Mouse (Mus musculus): ENCODE measurements at regions not wholly inside any gene's neighbourhood (a gene's known extent, or its start where the extent isn't known, plus 50 kb on each side); places are given as distances from the start of the nearest gene placed in this dataset.
"Not testable (repeated sequence)": the region's sequence is repeated elsewhere in the genome, so short reads cannot be mapped to it uniquely, and the experiment has no call there.

GRCm38 (mm10) chr14:86599511-86599910 lies 541.5 kb downstream of the Diaph3 start:
- no peak overlapping the region for H3K4me3 ChIP-seq
- no peak for TF ChIP-seq CTCF (IDR thresholded peaks at IDR 0.05)
- intact Hi-C loops (cut with DNase I) = no loop called here
- no peak overlapping the region for H3K27ac ChIP-seq
- no peak for DNase-seq (ENCODE audit: extremely low spot score in 1 of 2, low spot score in 2 of 2)

- intact Hi-C loops (cut with DNase I) = no loop called here
- no peak overlapping the region for H3K4me3 ChIP-seq
- no peak for DNase-seq (ENCODE audit: extremely low spot score in 1 of 2, low spot score in 2 of 2)
- no peak for TF ChIP-seq CTCF (IDR thresholded peaks at IDR 0.05)
- no peak overlapping the region for H3K27ac ChIP-seq
Measured at GRCm38 (mm10) chr14:86588525-86588924, 552.5 kb downstream of the Diaph3 start.

GRCm38 (mm10) chr14:86585959-86586358 lies 555.1 kb downstream of the Diaph3 start:
- intact Hi-C loops (cut with DNase I); DNase-seq (ENCODE audit: extremely low spot score in 1 of 2, low spot score in 2 of 2); H3K27ac ChIP-seq: not testable (repeated sequence)

GRCm38 (mm10) chr14:86562728-86563127 lies 578.3 kb downstream of the Diaph3 start:
- intact Hi-C loops (cut with DNase I) = no loop called here
- no peak overlapping the region for H3K4me3 ChIP-seq
- no peak for DNase-seq (ENCODE audit: extremely low spot score in 1 of 2, low spot score in 2 of 2)
- H3K27ac ChIP-seq = no peak overlapping the region
- TF ChIP-seq CTCF (IDR thresholded peaks at IDR 0.05) = peak; percentile 52

More at GRCm38 (mm10) chr14:86585959-86586358, 555.1 kb downstream of the Diaph3 start:
- not testable (repeated sequence) for H3K4me3 ChIP-seq

GRCm38 (mm10) chr14:86537992-86538391 lies 603.0 kb downstream of the Diaph3 start:
- no peak for TF ChIP-seq CTCF (IDR thresholded peaks at IDR 0.05)
- H3K4me3 ChIP-seq = no peak overlapping the region
- no peak for DNase-seq (ENCODE audit: extremely low spot score in 1 of 2, low spot score in 2 of 2)
- intact Hi-C loops (cut with DNase I) = no loop called here
- H3K27ac ChIP-seq = no peak overlapping the region

GRCm38 (mm10) chr14:86536341-86537027 lies 604.6 kb downstream of the Diaph3 start:
- no peak for TF ChIP-seq CTCF (IDR thresholded peaks at IDR 0.05)
- intact Hi-C loops (cut with DNase I) = no loop called here
- no peak for DNase-seq (ENCODE audit: extremely low spot score in 1 of 2, low spot score in 2 of 2)
- no peak overlapping the region for H3K27ac ChIP-seq
- H3K4me3 ChIP-seq = no peak overlapping the region

- no peak for TF ChIP-seq CTCF (IDR thresholded peaks at IDR 0.05)
- H3K27ac ChIP-seq = no peak overlapping the region
- intact Hi-C loops (cut with DNase I) = no loop called here
Measured at GRCm38 (mm10) chr14:86510408-86510807, 630.6 kb downstream of the Diaph3 start.

GRCm38 (mm10) chr14:86509686-86510085 lies 631.3 kb downstream of the Diaph3 start:
- intact Hi-C loops (cut with DNase I) = loop anchor here (10.0 kb wide), 1 partner anchor 265 kb away; no protein-coding TSS in a partner anchor
- Histone ChIP-seq H3K4me3 (no peak overlapping the region), H3K27ac (no peak overlapping the region)
- no peak for TF ChIP-seq CTCF (IDR thresholded peaks at IDR 0.05)
- DNase-seq (ENCODE audit: extremely low spot score in 1 of 2, low spot score in 2 of 2) = no peak

More at GRCm38 (mm10) chr14:86510408-86510807, 630.6 kb downstream of the Diaph3 start:
- H3K4me3 ChIP-seq = no peak overlapping the region
- DNase-seq (ENCODE audit: extremely low spot score in 1 of 2, low spot score in 2 of 2) = no peak

GRCm38 (mm10) chr14:86506286-86506685 lies 634.7 kb downstream of the Diaph3 start:
- no peak overlapping the region for H3K4me3 ChIP-seq
- intact Hi-C loops (cut with DNase I) = loop anchor here (10.0 kb wide), 1 partner anchor 269 kb away; no protein-coding TSS in a partner anchor
- DNase-seq (ENCODE audit: extremely low spot score in 1 of 2, low spot score in 2 of 2) = no peak
- H3K27ac ChIP-seq = no peak overlapping the region
- no peak for TF ChIP-seq CTCF (IDR thresholded peaks at IDR 0.05)

GRCm38 (mm10) chr14:86490826-86491225 lies 650.2 kb downstream of the Diaph3 start:
- DNase-seq (ENCODE audit: extremely low spot score in 1 of 2, low spot score in 2 of 2) = no peak
- intact Hi-C loops (cut with DNase I) = no loop called here
- no peak for TF ChIP-seq CTCF (IDR thresholded peaks at IDR 0.05)
- no peak overlapping the region for H3K27ac ChIP-seq
- no peak overlapping the region for H3K4me3 ChIP-seq

- Histone ChIP-seq H3K27ac (peak overlapping the region; percentile 29; the same call in 1 of the 2 replicates), H3K4me3 (no peak overlapping the region)
- intact Hi-C loops (cut with DNase I) = no loop called here
- TF ChIP-seq CTCF (IDR thresholded peaks at IDR 0.05) = no peak; the same call in 1 of the 2 replicates
- no peak for DNase-seq (ENCODE audit: extremely low spot score in 1 of 2, low spot score in 2 of 2)
Measured at GRCm38 (mm10) chr14:86489872-86490631, 651.0 kb downstream of the Diaph3 start.

- DNase-seq (ENCODE audit: extremely low spot score in 1 of 2, low spot score in 2 of 2) = peak in 1 of 2 experiments; percentile 24
- H3K27ac ChIP-seq = no peak overlapping the region
- intact Hi-C loops (cut with DNase I) = no loop called here
- no peak for TF ChIP-seq CTCF (IDR thresholded peaks at IDR 0.05)
- H3K4me3 ChIP-seq = no peak overlapping the region
Measured at GRCm38 (mm10) chr14:86489044-86489816, 651.8 kb downstream of the Diaph3 start.
